Mouse (Mus musculus) megakaryocyte, embryonic 14.5 days (primary cell): ENCODE results near the gene Dph1.

Experiments
- FLI1 ChIP-seq: IDR thresholded peaks from 2 replicates; pipeline ENCODE4 v1.6.1; 2012; ENCODE audit warnings: low read length, inconsistent platforms, mixed read lengths
- GATA1 ChIP-seq: IDR thresholded peaks from 3 replicates; pipeline ENCODE4 v1.6.1; 2012; ENCODE audit warnings: mixed read lengths, low read length, inconsistent platforms, borderline replicate concordance

GRCm38 (mm10) chr11:75147106-75147845, 43.8 kb downstream of the Dph1 start:
- TF ChIP-seq GATA1 (no peak), FLI1 (no peak)
